Mouse (Mus musculus) ES-E14 (cell line): ENCODE measurements around the gene Mpg. TPM values are rescaled to one million over a fixed set of nuclear protein-coding genes. Genes with fewer than 3 reads are reported as not detected.
A peak's percentile ranks its signal among the peaks of the same experiment; 100 is the strongest.

ENCODE experiments used
- DNase-seq: peaks from one replicate; pipeline ENCODE4 v3.0.0-alpha.2; 2013; ENCODE audit warnings: low read depth, low spot score
- H3K27ac ChIP-seq: 2 replicates; pipeline ENCODE4 v1.5.1; 2012; ENCODE audit warnings: low read depth, mild to moderate bottlenecking, low read length, moderate library complexity, mixed read lengths; ENCODE audit not compliant: poor library complexity, insufficient read depth, severe bottlenecking
- H3K36me3 ChIP-seq: 2 replicates; pipeline ENCODE4 v1.6.1; 2012; ENCODE audit warnings: mild to moderate bottlenecking, low read length, moderate library complexity, mixed read lengths; ENCODE audit not compliant: control insufficient read depth, poor library complexity, insufficient read depth, severe bottlenecking
- H3K4me1 ChIP-seq, 2 experiments: fragments of 150-350 bp in 1 of 2; sonication (generic) in 1 of 2; 2 replicates each; pipeline ENCODE4 v1.6.1; 2012; ENCODE audit warnings: low read length in 2 of 2, mild to moderate bottlenecking in 1 of 2, mixed read lengths in 1 of 2; ENCODE audit not compliant: control insufficient read depth in 2 of 2, insufficient read depth in 2 of 2, poor library complexity in 1 of 2
- H3K4me3 ChIP-seq, 2 experiments: fragments of 150-350 bp in 1 of 2; sonication (generic) in 1 of 2; 2 replicates each; pipeline ENCODE4 v1.5.1; 2012; ENCODE audit warnings: low read length in 2 of 2, low read depth in 1 of 2, mild to moderate bottlenecking in 1 of 2, mixed read lengths in 1 of 2; ENCODE audit not compliant: insufficient read depth in 1 of 2, poor library complexity in 1 of 2, severe bottlenecking in 1 of 2
- H3K9ac ChIP-seq: 2 replicates; pipeline ENCODE4 v1.6.1; 2012; ENCODE audit warnings: low read depth, mild to moderate bottlenecking, low read length, mixed read lengths; ENCODE audit not compliant: poor library complexity, insufficient read depth, severe bottlenecking
- H3K9me3 ChIP-seq: fragments of 150-350 bp; sonication (generic); 2 replicates; pipeline ENCODE4 v1.6.1; 2012; ENCODE audit warnings: low read depth, mild to moderate bottlenecking, low read length; ENCODE audit not compliant: control insufficient read depth, insufficient read depth
- CHD2 ChIP-seq: IDR thresholded peaks from 2 replicates; pipeline ENCODE4 v1.6.1; 2014; ENCODE audit warnings: mild to moderate bottlenecking, low read depth, low read length, inconsistent platforms
- HCFC1 ChIP-seq: IDR thresholded peaks from 2 replicates; pipeline ENCODE4 v1.6.1; 2012; ENCODE audit warnings: low read length, inconsistent platforms, borderline replicate concordance; ENCODE audit not compliant: insufficient read depth
- MAFK ChIP-seq: IDR thresholded peaks from 2 replicates; pipeline ENCODE4 v1.6.1; 2014; ENCODE audit warnings: mild to moderate bottlenecking, low read depth, low read length, inconsistent platforms; ENCODE audit not compliant: insufficient read depth
- ZC3H11A ChIP-seq: IDR thresholded peaks from 2 replicates; pipeline ENCODE4 v1.6.1; 2012; ENCODE audit warnings: low read depth, mild to moderate bottlenecking, inconsistent platforms, low read length, borderline replicate concordance
- ZNF384 ChIP-seq: IDR thresholded peaks from 2 replicates; pipeline ENCODE4 v1.6.1; 2012; ENCODE audit warnings: low read depth, low read length, inconsistent platforms
- in situ Hi-C, 2 experiments: fragments of 600-800 bp; cut with MboI; formaldehyde crosslinking; loops; one replicate each; pipeline ENCODE4 v1.15.1; 2025; ENCODE audit warnings: low sequenced_read_pairs in 2 of 2, inconsistent platforms in 1 of 2; ENCODE audit not compliant: unreplicated experiment in 2 of 2
- total RNA-seq: library from RNA; depleted of rRNA; stranded (reverse); fragments of 300-350 nt; gene quantifications from 2 replicates; pipeline ENCODE4 v1.2.3, GENCODE M21; 2012; rRNA removed

The Mpg gene
- total RNA-seq, result 30.6 and 32.3 TPM in 2 replicates

- DNase-seq, result peak; percentile 78
- Histone ChIP-seq H3K27ac (no peak within 1 kb of the TSS), H3K4me1 (peaks cover 0 to 19% of the 10 kb centered on the region in 2 experiments; a peak in 3 of 4 replicates), H3K36me3 (peaks cover 15% of the 10 kb centered on the region; the same call in 1 of the 2 replicates), H3K4me3 (peak within 1 kb of the TSS; percentile 87 to 92), H3K9ac (peak within 1 kb of the TSS; percentile 93), H3K9me3 (no peaks in the 10 kb centered on the region)
- no peak for TF ChIP-seq HCFC1
- TF ChIP-seq ZNF384, result no peak
- TF ChIP-seq ZC3H11A, result no peak
- no peak for TF ChIP-seq MAFK
- in situ Hi-C loops, result no loop called here
Measured at GRCm38 (mm10) chr11:32226124-32226871, at the start of gene Mpg. Gene Mpg (plus strand): TSS chr11:32226505.

- Histone ChIP-seq H3K4me3 (no peak overlapping the region), H3K9me3 (no peaks in the 10 kb centered on the region), H3K27ac (no peak overlapping the region), H3K9ac (no peak overlapping the region), H3K4me1 (no peaks in the 10 kb centered on the region), H3K36me3 (no peaks in the 10 kb centered on the region)
- DNase-seq, result no peak
- no peak for TF ChIP-seq CHD2
- no peak for TF ChIP-seq MAFK
- TF ChIP-seq HCFC1, result no peak
- TF ChIP-seq ZC3H11A, result no peak
- TF ChIP-seq ZNF384, result no peak
- in situ Hi-C loops, result no loop called here
Measured at GRCm38 (mm10) chr11:32178506-32178905, 47.8 kb upstream of the Mpg start.

GRCm38 (mm10) chr11:32181246-32181645 is 45.1 kb upstream of the Mpg start:
- TF ChIP-seq CHD2 (no peak), MAFK (no peak), ZNF384 (no peak), HCFC1 (no peak), ZC3H11A (no peak)

GRCm38 (mm10) chr11:32181973-32182868 is 44.1 kb upstream of the Mpg start:
- H3K36me3 ChIP-seq, result no peaks in the 10 kb centered on the region
- no peaks in the 10 kb centered on the region for H3K9me3 ChIP-seq
- H3K4me1 ChIP-seq, result no peaks in the 10 kb centered on the region
- no peak overlapping the region for H3K4me3 ChIP-seq
- no peak overlapping the region for H3K27ac ChIP-seq
- H3K9ac ChIP-seq, result no peak overlapping the region
- TF ChIP-seq ZNF384, result no peak
- peak; percentile 79; the same call in 1 of the 2 replicates for TF ChIP-seq ZC3H11A
- TF ChIP-seq MAFK, result no peak
- DNase-seq, result peak; percentile 63
- in situ Hi-C loops, result loop anchor here in 1 of 2 experiments (10.0 kb wide), 1 partner anchor 153 kb away; no protein-coding TSS in a partner anchor

More at GRCm38 (mm10) chr11:32181246-32181645, 45.1 kb upstream of the Mpg start:
- H3K4me3 ChIP-seq, result no peak overlapping the region
- no peak overlapping the region for H3K27ac ChIP-seq
- H3K4me1 ChIP-seq, result no peaks in the 10 kb centered on the region
- in situ Hi-C loops, result loop anchor here in 1 of 2 experiments (10.0 kb wide), 1 partner anchor 154 kb away; no protein-coding TSS in a partner anchor
- H3K9me3 ChIP-seq, result no peaks in the 10 kb centered on the region
- DNase-seq, result no peak
- no peaks in the 10 kb centered on the region for H3K36me3 ChIP-seq
- H3K9ac ChIP-seq, result no peak overlapping the region
